Mouse (Mus musculus): Measurements from ENCODE around the gene Hmgcs2. TPM values are rescaled to one million over a fixed set of nuclear protein-coding genes. Genes with fewer than 3 reads are reported as not detected.

Hmgcs2 gene
- total and polyA plus RNA-seq, 3 experiments: not detected

GRCm38 (mm10) chr3:98283205-98283604 lies 3.0 kb downstream of the Hmgcs2 start:
- H3K79me2 ChIP-seq (replicated peaks; ENCODE audit: control insufficient read depth, extremely low read depth, insufficient read depth, poor library complexity, severe bottlenecking): no peaks in the 10 kb centered on the region

GRCm38 (mm10) chr3:98291044-98291443 lies 10.8 kb downstream of the Hmgcs2 start:
- Histone ChIP-seq H3K36me3 (replicated peaks in 1 of 2; ENCODE audit: control insufficient read depth in 1 of 2, insufficient read depth in 1 of 2, low read length in 1 of 2) (no peaks in the 10 kb centered on the region), H3K79me2 (replicated peaks; ENCODE audit: control insufficient read depth, extremely low read depth, insufficient read depth, poor library complexity, severe bottlenecking) (no peaks in the 10 kb centered on the region), H3K9me3 (replicated peaks; ENCODE audit: low read length) (peaks cover 10% of the 10 kb centered on the region), H3K4me3 (replicated peaks in 1 of 3; ENCODE audit: low read depth in 2 of 3, low read length in 2 of 3, poor library complexity in 1 of 3) (no peak overlapping the region), H3K4me1 (ENCODE audit: control insufficient read depth in 1 of 2, insufficient read depth in 2 of 2) (no peaks in the 10 kb centered on the region), H3K9ac (ENCODE audit: insufficient read depth, low read depth) (no peak overlapping the region), H3K4me2 (ENCODE audit: insufficient read depth, low read depth, poor library complexity, severe bottlenecking) (no peak overlapping the region), H3K27me3 (replicated peaks) (peaks cover 1% of the 10 kb centered on the region), H3K27ac (ENCODE audit: insufficient read depth, low read depth) (no peak overlapping the region)
- in situ Hi-C loops (cut with MboI; ENCODE audit: low pct_ligation_motif_present, low pct_unique_long_range_greater_than_20kb, low sequenced_read_pairs): no loop called here
- dilution Hi-C loops (cut with MboI; ENCODE audit: extremely low pct_ligation_motif_present, extremely low pct_unique_long_range_greater_than_20kb, low sequenced_read_pairs): no loop called here
- TF ChIP-seq UBTF (IDR thresholded peaks at IDR 0.05; ENCODE audit: low read depth, low read length): no peak
- TF ChIP-seq SMC3 (IDR thresholded peaks at IDR 0.05; ENCODE audit: low read depth, low read length): no peak
- TF ChIP-seq POLR2AphosphoS2 (IDR thresholded peaks at IDR 0.05; ENCODE audit: low read depth, low read length): no peak
- no peak for TF ChIP-seq NRF1 (IDR thresholded peaks at IDR 0.05; ENCODE audit: low read depth, low read length)
- TF ChIP-seq SIN3A (IDR thresholded peaks at IDR 0.05; ENCODE audit: low read length): no peak
- TF ChIP-seq NELFE (IDR thresholded peaks at IDR 0.05; ENCODE audit: low read depth, low read length): no peak
- TF ChIP-seq PAX5 (IDR thresholded peaks at IDR 0.05; ENCODE audit: low read length): no peak
- no peak for TF ChIP-seq MYC (IDR thresholded peaks at IDR 0.05; ENCODE audit: low read depth, low read length)
- TF ChIP-seq BHLHE40 (IDR thresholded peaks at IDR 0.05; ENCODE audit: low read depth, low read length): no peak
- DNase-seq (ENCODE audit: extremely low read depth): no peak

More at GRCm38 (mm10) chr3:98283205-98283604, 3.0 kb downstream of the Hmgcs2 start:
- Histone ChIP-seq H3K27me3 (replicated peaks) (peaks cover 7% of the 10 kb centered on the region), H3K9ac (ENCODE audit: insufficient read depth, low read depth) (no peak overlapping the region), H3K36me3 (replicated peaks in 1 of 2; ENCODE audit: control insufficient read depth in 1 of 2, insufficient read depth in 1 of 2, low read length in 1 of 2) (no peaks in the 10 kb centered on the region), H3K4me2 (ENCODE audit: insufficient read depth, low read depth, poor library complexity, severe bottlenecking) (no peak overlapping the region), H3K9me3 (replicated peaks; ENCODE audit: low read length) (no peaks in the 10 kb centered on the region), H3K4me3 (replicated peaks in 1 of 3; ENCODE audit: low read depth in 2 of 3, low read length in 2 of 3, poor library complexity in 1 of 3) (no peak overlapping the region), H3K4me1 (ENCODE audit: control insufficient read depth in 1 of 2, insufficient read depth in 2 of 2) (peaks cover 0 to 7% of the 10 kb centered on the region in 2 experiments; a peak in 1 of 4 replicates), H3K27ac (ENCODE audit: insufficient read depth, low read depth) (no peak overlapping the region)
- no peak for DNase-seq (ENCODE audit: extremely low read depth)
- dilution Hi-C loops (cut with MboI; ENCODE audit: extremely low pct_ligation_motif_present, extremely low pct_unique_long_range_greater_than_20kb, low sequenced_read_pairs): no loop called here
- in situ Hi-C loops (cut with MboI; ENCODE audit: low pct_ligation_motif_present, low pct_unique_long_range_greater_than_20kb, low sequenced_read_pairs): no loop called here
- no peak for TF ChIP-seq E2F4 (IDR thresholded peaks at IDR 0.05; ENCODE audit: insufficient replicate concordance, low read depth, low read length)
- TF ChIP-seq JUN (IDR thresholded peaks at IDR 0.05; ENCODE audit: insufficient read depth, low read depth, low read length): no peak
- TF ChIP-seq BHLHE40 (IDR thresholded peaks at IDR 0.05; ENCODE audit: low read depth, low read length): no peak
- TF ChIP-seq POLR2AphosphoS2 (IDR thresholded peaks at IDR 0.05; ENCODE audit: low read depth, low read length): no peak
- no peak for TF ChIP-seq TBP (conservative IDR thresholded peaks at IDR 0.05; ENCODE audit: low read depth, low read length)
- TF ChIP-seq HCFC1 (IDR thresholded peaks at IDR 0.05; ENCODE audit: low read depth, low read length): no peak
- no peak for TF ChIP-seq ZMIZ1 (IDR thresholded peaks at IDR 0.05; ENCODE audit: low read depth, low read length)
- no peak for TF ChIP-seq CHD1 (IDR thresholded peaks at IDR 0.05; ENCODE audit: low read depth, low read length)

Measured in CH12.LX (cell line).